Comparison of ENCODE assay signal across 23 mouse cellular contexts in genomic region chr9:57345902-57346301, GRCm38 (mm10).
A peak's percentile ranks its signal among the peaks of the same experiment; 100 is the strongest.
DNase-seq lines count a peak whose midpoint lies in the region; ATAC-seq and TF ChIP-seq lines count a peak whose summit lies in the region.
"Had no signal": no experiment of that assay in that cellular context is flagged by ENCODE, and none has a peak within 500 bp of the region (broad histone marks: within the 10 kb centered on the region; RNA-seq: fewer than 3 reads in every experiment).

No protein-coding gene starts in this region.

- no peak overlapping the region for H3K9ac ChIP-seq in CH12.LX (ENCODE audit: insufficient read depth, low read depth)
- no peak overlapping the region for H3K9ac ChIP-seq in forebrain, embryonic 11.5 days (ENCODE audit: low read length)

- no peaks in the 10 kb centered on the region for H3K79me2 ChIP-seq in CH12.LX (replicated peaks; ENCODE audit: control insufficient read depth, extremely low read depth, insufficient read depth, poor library complexity, severe bottlenecking)

- H3K4me2 ChIP-seq in CH12.LX (ENCODE audit: insufficient read depth, low read depth, poor library complexity, severe bottlenecking): 0 out of 2 replicates have a peak overlapping the region, but pooled peaks have one; percentile 5
- H3K4me2 ChIP-seq in forebrain, embryonic 11.5 days (ENCODE audit: low read depth, low read length, severe bottlenecking): no peak overlapping the region

- no peaks in the 10 kb centered on the region for H3K27me3 ChIP-seq in heart, embryonic 10.5 days (ENCODE audit: insufficient read depth, poor library complexity, severe bottlenecking)
- no peaks in the 10 kb centered on the region for H3K27me3 ChIP-seq in CH12.LX (replicated peaks)
- no peaks in the 10 kb centered on the region for H3K27me3 ChIP-seq in forebrain, embryonic 11.5 days (ENCODE audit: control insufficient read depth, insufficient read depth, low read length)
- H3K27me3 ChIP-seq: Patski had no signal

- H3K4me1 ChIP-seq in heart, embryonic 10.5 days: no peaks in the 10 kb centered on the region
- H3K4me1 ChIP-seq in CH12.LX (ENCODE audit: control insufficient read depth in 1 of 2, insufficient read depth in 2 of 2): peaks cover 13 to 28% of the 10 kb centered on the region in 2 experiments
- H3K4me1 ChIP-seq in forebrain, embryonic 11.5 days (replicated peaks; ENCODE audit: control insufficient read depth, insufficient read depth, low read length): no peaks in the 10 kb centered on the region

- no peaks in the 10 kb centered on the region for H3K36me3 ChIP-seq in heart, embryonic 10.5 days
- no peaks in the 10 kb centered on the region for H3K36me3 ChIP-seq in CH12.LX (replicated peaks in 1 of 2; ENCODE audit: control insufficient read depth in 1 of 2, insufficient read depth in 1 of 2, low read length in 1 of 2)
- H3K36me3 ChIP-seq in forebrain, embryonic 11.5 days (ENCODE audit: control insufficient read depth, insufficient read depth, low read length): no peaks in the 10 kb centered on the region
- H3K36me3 ChIP-seq: G1E had no signal

- in situ Hi-C loops in CH12.LX (cut with MboI; ENCODE audit: low pct_ligation_motif_present, low pct_unique_long_range_greater_than_20kb, low sequenced_read_pairs): no loop called here

- DNase-seq in heart, embryonic 10.5 days (ENCODE audit: low spot score): peak; percentile 38
- DNase-seq in heart, adult 9 months (ENCODE audit: low spot score in 2 of 2): no peak
- DNase-seq in CD4-positive helper T cell, adult 2 months (ENCODE audit: low read depth, low spot score): peak; percentile 23
- peak; percentile 31 for DNase-seq in CH12.LX (ENCODE audit: extremely low read depth)
- DNase-seq in induced T-regulatory cell, adult 2 months (ENCODE audit: low read depth): peak; percentile 65
- no peak for DNase-seq in layer of hippocampus, adult 2 months (ENCODE audit: low spot score in 2 of 2)
- DNase-seq in forebrain, embryonic 11.5 days (ENCODE audit: low spot score): no peak
- no peak for DNase-seq in cerebellum, postnatal 4 days (ENCODE audit: low spot score in 2 of 2)
- DNase-seq: adrenal gland, adult 2 months; adrenal gland, adult 8-10 months; adrenal gland, postnatal 10 days; adrenal gland, postnatal 14 days; adrenal gland, postnatal 25 days; adrenal gland, postnatal 36 days; B cell, adult 2 months; cerebellum, adult 11 months; cerebellum, adult 11-12 months; cerebellum, adult 18-20 months; cerebellum, adult 2 months had no signal

- ATAC-seq in forebrain, embryonic 11.5 days (replicated peaks; ENCODE audit: low FRiP score): no peak
- ATAC-seq: activated CD4-positive, CD25-positive, alpha-beta regulatory T cell, adult 4 months; CD4-positive, CD25-positive, alpha-beta regulatory T cell, adult 4 months; Patski had no signal

- dilution Hi-C loops in CH12.LX (cut with MboI; ENCODE audit: extremely low pct_ligation_motif_present, extremely low pct_unique_long_range_greater_than_20kb, low sequenced_read_pairs): no loop called here

- WGBS in heart, embryonic 10.5 days: 57% methylated on average over 1 of the region's 1 CpGs
- 41% methylated on average over 1 of the region's 1 CpGs for WGBS in forebrain, embryonic 11.5 days

- peak; percentile 69 for TF ChIP-seq EP300 in CH12.LX (IDR thresholded peaks at IDR 0.05; ENCODE audit: low read length)

- H3K4me3 ChIP-seq in heart, embryonic 10.5 days: no peak overlapping the region
- no peak overlapping the region for H3K4me3 ChIP-seq in CH12.LX (replicated peaks in 1 of 3; ENCODE audit: low read depth in 2 of 3, low read length in 2 of 3, poor library complexity in 1 of 3)
- no peak overlapping the region for H3K4me3 ChIP-seq in layer of hippocampus, adult 2 months
- H3K4me3 ChIP-seq in forebrain, embryonic 11.5 days (ENCODE audit: low read depth, low read length): no peak overlapping the region

- no peak overlapping the region for H3K27ac ChIP-seq in heart, embryonic 10.5 days
- no peak overlapping the region for H3K27ac ChIP-seq in CH12.LX (ENCODE audit: insufficient read depth, low read depth)
- no peak overlapping the region for H3K27ac ChIP-seq in layer of hippocampus, adult 2 months
- H3K27ac ChIP-seq in forebrain, embryonic 11.5 days (ENCODE audit: low read depth, low read length): no peak overlapping the region

- TF ChIP-seq RAD21 in CH12.LX (IDR thresholded peaks at IDR 0.05; ENCODE audit: low read depth, low read length): no peak; the same call in 1 of the 2 replicates

- H3K9me3 ChIP-seq in heart, embryonic 10.5 days: no peaks in the 10 kb centered on the region
- H3K9me3 ChIP-seq in CH12.LX (replicated peaks; ENCODE audit: low read length): no peaks in the 10 kb centered on the region
- no peaks in the 10 kb centered on the region for H3K9me3 ChIP-seq in forebrain, embryonic 11.5 days (ENCODE audit: control insufficient read depth, low read length)
- H3K9me3 ChIP-seq: G1E had no signal

- TF ChIP-seq CTCF in CH12.LX (conservative IDR thresholded peaks at IDR 0.05 in 1 of 2, IDR thresholded peaks at IDR 0.05 in 1 of 2; ENCODE audit: low read depth in 2 of 2, low read length in 2 of 2): no peak
- TF ChIP-seq CTCF in layer of hippocampus, adult 2 months (conservative IDR thresholded peaks at IDR 0.05): no peak

- TF ChIP-seq POLR2A in CH12.LX (IDR thresholded peaks at IDR 0.05; ENCODE audit: low read depth, low read length): no peak

TF ChIP-seq in CH12.LX, 34 proteins besides CTCF, POLR2A, EP300 and RAD21:
- TF ChIP-seq PAX5 (IDR thresholded peaks at IDR 0.05; ENCODE audit: low read length) (no peak), MAZ (IDR thresholded peaks at IDR 0.05; ENCODE audit: low read depth, low read length) (peak; percentile 71; the same call in 1 of the 2 replicates), ZMIZ1 (IDR thresholded peaks at IDR 0.05; ENCODE audit: low read depth, low read length) (no peak), TCF12 (IDR thresholded peaks at IDR 0.05; ENCODE audit: low read depth, low read length) (peak; percentile 49; the same call in 1 of the 2 replicates), ETS1 (conservative IDR thresholded peaks at IDR 0.05; ENCODE audit: low read depth, low read length) (peak; percentile 38; the same call in 1 of the 2 replicates), MEF2A (IDR thresholded peaks at IDR 0.05; ENCODE audit: borderline replicate concordance, low read depth, low read length) (peak; percentile 55; the same call in 1 of the 2 replicates), IRF4 (IDR thresholded peaks at IDR 0.05; ENCODE audit: low read depth, low read length) (peak; percentile 81), CHD2 (IDR thresholded peaks at IDR 0.05; ENCODE audit: low read length) (peak; percentile 71), BHLHE40 (IDR thresholded peaks at IDR 0.05; ENCODE audit: low read depth, low read length) (peak; percentile 52), NRF1 (IDR thresholded peaks at IDR 0.05; ENCODE audit: low read depth, low read length) (no peak), HCFC1 (IDR thresholded peaks at IDR 0.05; ENCODE audit: low read depth, low read length) (0 out of 2 replicates have a peak, but pooled peaks have one; percentile 26), SMC3 (IDR thresholded peaks at IDR 0.05; ENCODE audit: low read depth, low read length) (peak; percentile 15; the same call in 1 of the 2 replicates)
TF ChIP-seq in CH12.LX: peak in this region for 9.

Comparison
In these comparisons a context has a peak if more than half of its experiments do, and no peak if none do; other contexts are left out.
1. DNase-seq: peak in heart, embryonic 10.5 days (single experiment), CD4-positive helper T cell, adult 2 months (single experiment), CH12.LX (single experiment) and induced T-regulatory cell, adult 2 months (single experiment); none in heart, adult 9 months (0 of 2), layer of hippocampus, adult 2 months (0 of 2), forebrain, embryonic 11.5 days (single experiment) and cerebellum, postnatal 4 days (0 of 2).